Mouse (Mus musculus) megakaryocyte, embryonic 14.5 days (primary cell): Measurements from ENCODE around the gene Dgkz. TPM values are rescaled to one million over a fixed set of nuclear protein-coding genes. Genes with fewer than 3 reads are reported as not detected.

ENCODE experiments used
- H3K27me3 ChIP-seq: replicated peaks from 2 replicates; pipeline ENCODE3; 2012; ENCODE audit warnings: inconsistent platforms
- H3K36me3 ChIP-seq: replicated peaks from 2 replicates; pipeline ENCODE3; 2012; ENCODE audit warnings: low read length, inconsistent platforms, mixed read lengths
- H3K4me1 ChIP-seq: 2 replicates; pipeline ENCODE4 v1.6.1; 2012; ENCODE audit warnings: inconsistent platforms
- H3K4me3 ChIP-seq: replicated peaks from 2 replicates; pipeline ENCODE3; 2012; ENCODE audit warnings: moderate library complexity, mild to moderate bottlenecking, inconsistent platforms
- H3K9me3 ChIP-seq: 2 replicates; pipeline ENCODE4 v1.6.1; 2012; ENCODE audit warnings: inconsistent platforms
- FLI1 ChIP-seq: IDR thresholded peaks from 2 replicates; pipeline ENCODE4 v1.6.1; 2012; ENCODE audit warnings: low read length, inconsistent platforms, mixed read lengths
- GATA1 ChIP-seq: IDR thresholded peaks from 3 replicates; pipeline ENCODE4 v1.6.1; 2012; ENCODE audit warnings: mixed read lengths, low read length, inconsistent platforms, borderline replicate concordance
- polyA plus RNA-seq: library from polyadenylated mRNA; stranded (reverse); fragments of >175 nt; gene quantifications from 2 replicates; pipeline ENCODE4 v1.2.3, GENCODE M21; 2012; ENCODE audit warnings: low replicate concordance; ENCODE audit not compliant: insufficient read depth

Dgkz gene
- polyA plus RNA-seq, 1 experiment: 303 TPM

GRCm38 (mm10) chr2:91962864-91963401 lies 12.7 kb downstream of the Dgkz start:
- Histone ChIP-seq H3K4me1 (peaks cover 93% of the 10 kb centered on the region), H3K27me3 (no peaks in the 10 kb centered on the region), H3K9me3 (no peaks in the 10 kb centered on the region), H3K4me3 (peak overlapping the region; percentile 92), H3K36me3 (peaks cover 37% of the 10 kb centered on the region)
- TF ChIP-seq FLI1: no peak
- no peak for TF ChIP-seq GATA1

DNA sequence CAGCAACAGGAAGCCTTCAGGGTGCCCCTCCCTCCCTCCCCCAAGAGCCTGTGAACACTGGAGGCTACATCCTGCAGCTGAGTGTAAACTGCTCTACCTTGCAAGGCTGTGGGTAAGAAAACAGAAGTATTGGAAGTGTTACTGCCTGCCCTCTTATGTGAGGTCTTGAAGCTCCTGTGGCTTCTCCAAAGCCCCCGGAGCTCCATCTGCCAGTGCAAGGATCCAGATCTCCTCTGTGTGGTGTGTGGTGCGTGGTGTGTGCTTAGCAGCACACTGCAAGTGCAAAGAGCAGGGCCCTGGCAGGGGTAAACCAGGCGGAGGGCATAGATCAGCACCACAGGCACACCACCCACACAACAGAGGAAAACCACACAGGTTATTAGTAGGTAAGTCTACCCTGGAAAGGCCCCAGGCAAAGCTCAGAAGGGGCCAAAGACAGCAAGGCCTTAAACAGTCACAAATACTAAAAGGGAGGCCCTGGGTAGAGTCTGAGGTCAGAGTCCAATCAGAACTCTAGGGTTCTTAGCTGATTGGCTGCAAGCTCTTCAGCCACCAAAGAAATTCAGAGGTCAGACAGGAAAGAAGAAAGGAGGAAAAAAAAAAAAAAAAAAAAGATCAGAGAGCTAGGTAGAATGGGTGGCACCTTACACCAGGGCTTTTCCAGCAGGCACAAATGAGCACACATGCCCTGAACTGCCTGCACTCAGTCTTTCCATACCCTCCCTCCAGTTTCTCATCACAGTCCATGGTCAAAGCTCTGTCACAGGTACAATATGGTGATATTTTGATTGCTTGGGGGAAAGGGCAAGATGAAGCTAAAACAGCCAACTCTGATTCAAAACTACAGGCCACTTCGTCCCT lies 13.5 kb downstream of the Dgkz start:
- H3K4me1 ChIP-seq: peaks cover 94% of the 10 kb centered on the region
- H3K9me3 ChIP-seq: no peaks in the 10 kb centered on the region
- peaks cover 43% of the 10 kb centered on the region for H3K36me3 ChIP-seq
- TF ChIP-seq GATA1 (no peak), FLI1 (no peak)
- peak overlapping the region; percentile 92 for H3K4me3 ChIP-seq
- H3K27me3 ChIP-seq: no peaks in the 10 kb centered on the region

- peaks cover 94% of the 10 kb centered on the region for H3K4me1 ChIP-seq
These were observed 15.2 kb downstream of the Dgkz start for GRCm38 (mm10) chr2:91960459-91960858.

GRCm38 (mm10) chr2:91959544-91960410 lies 15.9 kb downstream of the Dgkz start:
- Histone ChIP-seq H3K9me3 (no peaks in the 10 kb centered on the region), H3K27me3 (no peaks in the 10 kb centered on the region), H3K36me3 (peaks cover 63% of the 10 kb centered on the region), H3K4me3 (peak overlapping the region; percentile 51), H3K4me1 (peaks cover 95% of the 10 kb centered on the region)
- TF ChIP-seq FLI1 (no peak), GATA1 (no peak)

More at GRCm38 (mm10) chr2:91960459-91960858, 15.2 kb downstream of the Dgkz start:
- Histone ChIP-seq H3K4me3 (peak overlapping the region; percentile 78), H3K36me3 (peaks cover 56% of the 10 kb centered on the region), H3K9me3 (no peaks in the 10 kb centered on the region), H3K27me3 (no peaks in the 10 kb centered on the region)
- TF ChIP-seq GATA1 (no peak), FLI1 (no peak)

GRCm38 (mm10) chr2:91958701-91959457 lies 16.8 kb downstream of the Dgkz start:
- peaks cover 70% of the 10 kb centered on the region for H3K36me3 ChIP-seq
- H3K4me1 ChIP-seq: peaks cover 95% of the 10 kb centered on the region
- no peaks in the 10 kb centered on the region for H3K9me3 ChIP-seq
- H3K4me3 ChIP-seq: peak overlapping the region; percentile 60
- TF ChIP-seq GATA1 (no peak), FLI1 (no peak)
- H3K27me3 ChIP-seq: no peaks in the 10 kb centered on the region

DNA sequence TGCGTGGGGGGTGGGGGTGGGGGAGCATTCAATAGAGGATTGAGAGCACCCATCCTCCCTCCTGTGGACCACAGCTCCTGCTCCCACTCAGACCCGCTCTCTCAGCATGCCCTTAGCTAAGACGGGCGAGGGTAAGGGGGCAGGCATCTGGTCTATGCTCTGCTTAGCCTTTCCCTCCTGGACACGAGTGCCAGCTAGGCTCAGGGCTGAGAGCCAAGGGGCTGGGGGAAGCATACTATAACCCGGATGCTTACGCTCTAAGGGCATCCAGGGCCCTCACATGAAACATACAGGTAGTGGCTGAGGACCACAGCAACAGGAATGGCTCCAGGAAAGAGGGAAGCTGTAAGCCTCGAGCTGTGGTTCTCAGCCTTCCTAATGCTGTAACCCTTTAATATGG lies 17.6 kb downstream of the Dgkz start:
- Histone ChIP-seq H3K36me3 (peaks cover 78% of the 10 kb centered on the region), H3K4me1 (peaks cover 100% of the 10 kb centered on the region)
- TF ChIP-seq GATA1: no peak
- TF ChIP-seq FLI1: no peak

DNA sequence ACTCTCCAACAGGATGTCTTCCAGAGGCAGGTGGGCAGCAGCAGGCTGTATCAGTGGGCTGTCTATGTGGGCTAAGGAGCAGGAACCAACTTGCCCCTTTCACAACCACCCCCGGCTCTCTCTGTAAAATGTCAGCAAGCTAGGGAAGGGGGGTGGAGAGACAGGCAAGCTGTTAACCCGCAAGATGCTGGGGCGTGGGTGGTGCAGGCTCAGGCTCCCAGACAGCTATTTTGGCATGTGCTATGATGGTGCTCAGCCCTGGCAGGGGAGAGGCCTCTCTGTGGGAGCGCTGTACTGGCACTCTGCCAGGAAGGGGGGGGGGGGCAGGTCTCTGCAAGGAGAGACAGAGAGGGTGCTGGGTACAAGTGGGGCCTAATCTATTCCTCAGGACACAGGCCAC lies 18.6 kb downstream of the Dgkz start:
- no peaks in the 10 kb centered on the region for H3K27me3 ChIP-seq
- H3K36me3 ChIP-seq: peaks cover 83% of the 10 kb centered on the region
- H3K4me1 ChIP-seq: peaks cover 100% of the 10 kb centered on the region
- no peak for TF ChIP-seq GATA1
- TF ChIP-seq FLI1: no peak
- peak overlapping the region; percentile 87 for H3K4me3 ChIP-seq
- no peaks in the 10 kb centered on the region for H3K9me3 ChIP-seq

More for the DNA sequence above, 17.6 kb downstream of the Dgkz start:
- Histone ChIP-seq H3K27me3 (no peaks in the 10 kb centered on the region), H3K9me3 (no peaks in the 10 kb centered on the region), H3K4me3 (peak overlapping the region; percentile 80)

DNA sequence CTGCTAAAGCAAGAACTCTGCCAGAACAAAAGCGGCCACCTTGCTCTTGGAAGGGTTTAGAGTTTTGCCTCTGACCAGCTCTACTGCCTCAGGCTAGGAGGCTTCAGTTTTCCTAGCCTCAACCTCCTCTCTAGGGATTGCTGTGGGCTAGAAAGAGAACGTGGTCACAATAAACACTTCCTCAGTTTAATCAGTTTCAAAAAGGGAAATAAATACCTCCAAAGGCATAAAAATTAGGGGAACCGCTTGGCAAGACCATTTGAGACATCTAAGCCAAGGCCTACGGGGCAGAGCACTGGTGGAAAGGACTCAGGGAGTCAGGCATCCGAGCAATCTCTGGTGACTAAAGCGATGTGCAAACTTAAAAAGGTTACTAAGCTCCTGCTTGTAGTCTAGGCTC lies 19.8 kb downstream of the Dgkz start:
- Histone ChIP-seq H3K4me1 (peaks cover 100% of the 10 kb centered on the region), H3K4me3 (no peak overlapping the region), H3K9me3 (no peaks in the 10 kb centered on the region), H3K27me3 (no peaks in the 10 kb centered on the region), H3K36me3 (peaks cover 79% of the 10 kb centered on the region)
- TF ChIP-seq FLI1 (no peak), GATA1 (no peak)

GRCm38 (mm10) chr2:91955121-91955591 lies 20.5 kb downstream of the Dgkz start:
- Histone ChIP-seq H3K4me1 (peaks cover 100% of the 10 kb centered on the region), H3K36me3 (peaks cover 72% of the 10 kb centered on the region)
- TF ChIP-seq FLI1 (no peak), GATA1 (no peak)

More at GRCm38 (mm10) chr2:91955121-91955591, 20.5 kb downstream of the Dgkz start:
- Histone ChIP-seq H3K27me3 (no peaks in the 10 kb centered on the region), H3K9me3 (no peaks in the 10 kb centered on the region), H3K4me3 (peak overlapping the region; percentile 31)
